Mouse (Mus musculus) right cerebral cortex, postnatal 4 days (tissue): ENCODE results near the gene Ddx39.

ENCODE experiments used
- DNase-seq: peaks from one replicate; pipeline ENCODE4 v3.0.0-alpha.2; 2022

The Ddx39 gene

DNA sequence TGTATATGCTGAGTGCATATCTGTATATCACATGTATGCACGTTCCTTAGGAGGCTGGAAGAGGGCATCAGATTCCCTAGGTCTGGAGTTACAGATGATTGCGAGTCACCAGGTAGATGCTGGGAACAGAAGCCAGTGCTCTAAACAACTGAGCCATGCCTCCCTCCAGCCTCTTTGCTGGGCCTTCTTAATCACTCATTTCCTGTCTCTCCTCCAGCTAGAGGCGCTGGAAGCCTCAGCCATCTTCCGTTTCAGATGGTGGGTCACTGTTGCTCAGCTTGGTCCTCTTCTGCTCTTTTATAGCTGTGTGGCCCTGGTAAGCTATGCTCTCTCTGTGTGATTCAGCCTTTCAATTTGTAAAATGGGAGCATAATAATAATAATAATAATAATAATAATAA is 56.8 kb downstream of the Ddx39 start:
- DNase-seq: no peak

- peak; percentile 10 for DNase-seq
These were observed 57.9 kb downstream of the Ddx39 start for GRCm38 (mm10) chr8:83772701-83773451.

DNA sequence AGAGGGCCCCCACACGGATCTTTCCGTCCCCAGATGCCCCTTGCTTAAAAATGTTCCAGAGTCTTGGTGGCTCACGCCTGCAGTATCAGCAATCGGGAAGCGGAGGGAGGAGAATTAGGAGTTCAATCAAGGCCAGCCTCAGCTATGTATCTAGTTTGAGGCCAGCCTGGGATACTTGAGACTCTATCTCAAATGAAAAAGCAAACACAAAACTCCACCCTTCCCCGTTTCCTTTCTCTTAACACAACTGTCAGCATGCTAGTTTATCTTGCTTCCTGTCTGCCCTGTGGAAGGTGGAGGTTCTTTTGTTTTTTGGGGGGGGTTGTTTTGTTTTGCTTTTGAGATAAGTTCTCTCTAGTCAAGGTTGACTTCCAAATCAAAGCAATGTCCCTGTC is 58.5 kb downstream of the Ddx39 start:
- DNase-seq: no peak

GRCm38 (mm10) chr8:83774221-83774620 is 59.2 kb downstream of the Ddx39 start:
- DNase-seq: no peak
